Mouse (Mus musculus): Measurements from ENCODE around the gene March8. TPM values are rescaled to one million over a fixed set of nuclear protein-coding genes. Genes with fewer than 3 reads are reported as not detected.
"Not testable (repeated sequence)": the region's sequence is repeated elsewhere in the genome, so short reads cannot be mapped to it uniquely, and the experiment has no call there.

The March8 gene
- polyA plus RNA-seq, 1 experiment from 2014 or later: 25.8 TPM

- no peaks in the 10 kb centered on the region for H3K36me3 ChIP-seq
- no peak overlapping the region for H3K27ac ChIP-seq
- 71% methylated on average over 1 of the region's 1 CpGs for WGBS
- DNase-seq (ENCODE audit: low spot score): no peak
- no peak overlapping the region for H3K4me3 ChIP-seq
- peaks cover 8% of the 10 kb centered on the region for H3K4me1 ChIP-seq
- no peaks in the 10 kb centered on the region for H3K9me3 ChIP-seq
- no peaks in the 10 kb centered on the region for H3K27me3 ChIP-seq (ENCODE audit: insufficient read depth, poor library complexity, severe bottlenecking)
Observed at GRCm38 (mm10) chr6:116353428-116353827, 15.6 kb downstream of the March8 start.

- H3K36me3 ChIP-seq; H3K4me3 ChIP-seq; H3K9me3 ChIP-seq; H3K4me1 ChIP-seq; DNase-seq (ENCODE audit: low spot score); H3K27me3 ChIP-seq (ENCODE audit: insufficient read depth, poor library complexity, severe bottlenecking); H3K27ac ChIP-seq: not testable (repeated sequence)
- 66% methylated on average over 8 of the region's 8 CpGs for WGBS
Observed at GRCm38 (mm10) chr6:116356311-116356947, 18.6 kb downstream of the March8 start.

GRCm38 (mm10) chr6:116356948-116357325 is 19.1 kb downstream of the March8 start:
- Histone ChIP-seq H3K27me3 (ENCODE audit: insufficient read depth, poor library complexity, severe bottlenecking) (no peaks in the 10 kb centered on the region), H3K36me3 (no peaks in the 10 kb centered on the region), H3K4me3 (no peak overlapping the region), H3K27ac (no peak overlapping the region), H3K4me1 (no peaks in the 10 kb centered on the region), H3K9me3 (no peaks in the 10 kb centered on the region)
- 73% methylated on average over 4 of the region's 4 CpGs for WGBS
- DNase-seq (ENCODE audit: low spot score): no peak

- no peak overlapping the region for H3K27ac ChIP-seq
- H3K9me3 ChIP-seq: no peaks in the 10 kb centered on the region
- no peak for DNase-seq (ENCODE audit: low spot score)
- no peaks in the 10 kb centered on the region for H3K27me3 ChIP-seq (ENCODE audit: insufficient read depth, poor library complexity, severe bottlenecking)
- WGBS: 78% methylated on average over 8 of the region's 8 CpGs
- H3K4me1 ChIP-seq: no peaks in the 10 kb centered on the region
- no peak overlapping the region for H3K4me3 ChIP-seq
- no peaks in the 10 kb centered on the region for H3K36me3 ChIP-seq
Observed at GRCm38 (mm10) chr6:116358056-116358455, 20.2 kb downstream of the March8 start.

GRCm38 (mm10) chr6:116359256-116359655 is 21.4 kb downstream of the March8 start:
- Histone ChIP-seq H3K9me3 (no peaks in the 10 kb centered on the region), H3K4me3 (no peak overlapping the region), H3K27ac (no peak overlapping the region), H3K4me1 (no peaks in the 10 kb centered on the region), H3K27me3 (ENCODE audit: insufficient read depth, poor library complexity, severe bottlenecking) (no peaks in the 10 kb centered on the region), H3K36me3 (no peaks in the 10 kb centered on the region)
- no peak for DNase-seq (ENCODE audit: low spot score)
- 76% methylated on average over 3 of the region's 3 CpGs for WGBS

GRCm38 (mm10) chr6:116361463-116361862 is 23.6 kb downstream of the March8 start:
- H3K36me3 ChIP-seq: no peaks in the 10 kb centered on the region
- 83% methylated on average over 3 of the region's 3 CpGs for WGBS
- H3K27me3 ChIP-seq (ENCODE audit: insufficient read depth, poor library complexity, severe bottlenecking): no peaks in the 10 kb centered on the region
- no peak for DNase-seq (ENCODE audit: low spot score)
- H3K9me3 ChIP-seq: no peaks in the 10 kb centered on the region
- H3K4me1 ChIP-seq: no peaks in the 10 kb centered on the region
- H3K4me3 ChIP-seq: no peak overlapping the region
- H3K27ac ChIP-seq: no peak overlapping the region

- H3K9me3 ChIP-seq: no peaks in the 10 kb centered on the region
- WGBS: 85% methylated on average over 4 of the region's 4 CpGs
- no peaks in the 10 kb centered on the region for H3K4me1 ChIP-seq
Observed at GRCm38 (mm10) chr6:116361993-116362392, 24.2 kb downstream of the March8 start.

GRCm38 (mm10) chr6:116367971-116368370 is 30.1 kb downstream of the March8 start:
- peaks cover 10% of the 10 kb centered on the region; the same call in 1 of the 2 replicates for H3K4me1 ChIP-seq
- H3K27ac ChIP-seq: no peak overlapping the region
- WGBS: 88% methylated on average over 11 of the region's 11 CpGs
- no peak overlapping the region for H3K4me3 ChIP-seq
- no peaks in the 10 kb centered on the region for H3K9me3 ChIP-seq
- H3K36me3 ChIP-seq: no peaks in the 10 kb centered on the region
- DNase-seq (ENCODE audit: low spot score): no peak
- H3K27me3 ChIP-seq (ENCODE audit: insufficient read depth, poor library complexity, severe bottlenecking): no peaks in the 10 kb centered on the region

More at GRCm38 (mm10) chr6:116361993-116362392, 24.2 kb downstream of the March8 start:
- H3K27ac ChIP-seq: no peak overlapping the region
- no peak for DNase-seq (ENCODE audit: low spot score)
- no peak overlapping the region for H3K4me3 ChIP-seq
- H3K36me3 ChIP-seq: no peaks in the 10 kb centered on the region
- H3K27me3 ChIP-seq (ENCODE audit: insufficient read depth, poor library complexity, severe bottlenecking): no peaks in the 10 kb centered on the region

- no peaks in the 10 kb centered on the region for H3K27me3 ChIP-seq (ENCODE audit: insufficient read depth, poor library complexity, severe bottlenecking)
- 84% methylated on average over 1 of the region's 1 CpGs for WGBS
- H3K9me3 ChIP-seq: no peaks in the 10 kb centered on the region
- no peak overlapping the region for H3K27ac ChIP-seq
- no peak for DNase-seq (ENCODE audit: low spot score)
- no peaks in the 10 kb centered on the region for H3K36me3 ChIP-seq
- no peak overlapping the region for H3K4me3 ChIP-seq
- peaks cover 10% of the 10 kb centered on the region; the same call in 1 of the 2 replicates for H3K4me1 ChIP-seq
Observed at GRCm38 (mm10) chr6:116369811-116370210, 32.0 kb downstream of the March8 start.

GRCm38 (mm10) chr6:116370216-116370976 is 32.6 kb downstream of the March8 start:
- DNase-seq (ENCODE audit: low spot score): no peak
- no peak overlapping the region for H3K4me3 ChIP-seq
- no peaks in the 10 kb centered on the region for H3K36me3 ChIP-seq
- WGBS: 79% methylated on average over 6 of the region's 6 CpGs
- no peaks in the 10 kb centered on the region for H3K9me3 ChIP-seq
- no peaks in the 10 kb centered on the region for H3K27me3 ChIP-seq (ENCODE audit: insufficient read depth, poor library complexity, severe bottlenecking)
- H3K27ac ChIP-seq: no peak overlapping the region
- peaks cover 10% of the 10 kb centered on the region; the same call in 1 of the 2 replicates for H3K4me1 ChIP-seq

GRCm38 (mm10) chr6:116371500-116371899 is 33.7 kb downstream of the March8 start:
- H3K27me3 ChIP-seq (ENCODE audit: insufficient read depth, poor library complexity, severe bottlenecking): no peaks in the 10 kb centered on the region
- DNase-seq (ENCODE audit: low spot score): no peak
- WGBS: 84% methylated on average over 3 of the region's 3 CpGs

GRCm38 (mm10) chr6:116374136-116374535 is 36.3 kb downstream of the March8 start:
- DNase-seq (ENCODE audit: low spot score): no peak
- Histone ChIP-seq H3K4me1 (peaks cover 10% of the 10 kb centered on the region; the same call in 1 of the 2 replicates), H3K27me3 (ENCODE audit: insufficient read depth, poor library complexity, severe bottlenecking) (no peaks in the 10 kb centered on the region), H3K9me3 (no peaks in the 10 kb centered on the region), H3K36me3 (0 out of 2 replicates have a peak, but pooled peaks cover 7% of the 10 kb centered on the region), H3K27ac (no peak overlapping the region), H3K4me3 (no peak overlapping the region)
- WGBS: 91% methylated on average over 1 of the region's 1 CpGs

More at GRCm38 (mm10) chr6:116371500-116371899, 33.7 kb downstream of the March8 start:
- H3K4me1 ChIP-seq: peaks cover 10% of the 10 kb centered on the region; the same call in 1 of the 2 replicates
- no peaks in the 10 kb centered on the region for H3K36me3 ChIP-seq
- no peaks in the 10 kb centered on the region for H3K9me3 ChIP-seq
- H3K4me3 ChIP-seq: no peak overlapping the region
- no peak overlapping the region for H3K27ac ChIP-seq

GRCm38 (mm10) chr6:116374618-116375017 is 36.8 kb downstream of the March8 start:
- DNase-seq (ENCODE audit: low spot score): no peak

More at GRCm38 (mm10) chr6:116374618-116375017, 36.8 kb downstream of the March8 start:
- H3K4me3 ChIP-seq: no peak overlapping the region
- no peak overlapping the region for H3K27ac ChIP-seq
- 0 out of 2 replicates have a peak, but pooled peaks cover 7% of the 10 kb centered on the region for H3K36me3 ChIP-seq
- H3K4me1 ChIP-seq: peaks cover 10% of the 10 kb centered on the region; the same call in 1 of the 2 replicates
- H3K9me3 ChIP-seq: no peaks in the 10 kb centered on the region
- H3K27me3 ChIP-seq (ENCODE audit: insufficient read depth, poor library complexity, severe bottlenecking): no peaks in the 10 kb centered on the region

Data from heart, embryonic 10.5 days (tissue).